Mouse (Mus musculus) heart, embryonic 10.5 days (tissue): ENCODE measurements around the gene Icam1. TPM values are rescaled to one million over a fixed set of nuclear protein-coding genes. Genes with fewer than 3 reads are reported as not detected.
"Not testable (repeated sequence)": the region's sequence is repeated elsewhere in the genome, so short reads cannot be mapped to it uniquely, and the experiment has no call there.

Experiments
- DNase-seq: peaks from one replicate; pipeline ENCODE4 v3.0.0-alpha.2; 2017; ENCODE audit warnings: low spot score
- H3K27ac ChIP-seq: fragments of 300-500 bp; sonication (generic); 2 replicates; pipeline ENCODE4 v1.5.1; 2016; ENCODE audit warnings: mild to moderate bottlenecking
- H3K27me3 ChIP-seq: fragments of 300-500 bp; sonication (generic); 2 replicates; pipeline ENCODE4 v1.6.1; 2016; ENCODE audit warnings: mild to moderate bottlenecking; ENCODE audit not compliant: poor library complexity, insufficient read depth, severe bottlenecking
- H3K36me3 ChIP-seq: fragments of 300-500 bp; sonication (generic); 2 replicates; pipeline ENCODE4 v1.6.1; 2016; ENCODE audit warnings: mild to moderate bottlenecking, moderate library complexity
- H3K4me1 ChIP-seq: fragments of 300-500 bp; sonication (generic); 2 replicates; pipeline ENCODE4 v1.6.1; 2016; ENCODE audit warnings: mild to moderate bottlenecking
- H3K4me3 ChIP-seq: fragments of 300-500 bp; sonication (generic); 2 replicates; pipeline ENCODE4 v1.5.1; 2016; ENCODE audit warnings: mild to moderate bottlenecking, moderate library complexity
- H3K9me3 ChIP-seq: fragments of 300-500 bp; sonication (generic); 2 replicates; pipeline ENCODE4 v1.6.1; 2016; ENCODE audit warnings: mild to moderate bottlenecking, moderate library complexity
- WGBS: fragments of 180-500 bp; shearing (Covaris S2); methylation state at CpG from one replicate; pipeline ENCODE4 v1.1.7; 2016; 5-methylcytosine and 5-hydroxymethylcytosine counted together
- polyA plus RNA-seq: library from polyadenylated mRNA; unstranded; fragments of >200 nt; fragmentation: Nextera tagmentation; extraction: Ambion mirVana; gene quantifications from 2 replicates; pipeline ENCODE4 v1.2.1, GENCODE M21; 2016

The Icam1 gene
- polyA plus RNA-seq, 1 experiment from 2014 or later, result 9.7 TPM

DNA sequence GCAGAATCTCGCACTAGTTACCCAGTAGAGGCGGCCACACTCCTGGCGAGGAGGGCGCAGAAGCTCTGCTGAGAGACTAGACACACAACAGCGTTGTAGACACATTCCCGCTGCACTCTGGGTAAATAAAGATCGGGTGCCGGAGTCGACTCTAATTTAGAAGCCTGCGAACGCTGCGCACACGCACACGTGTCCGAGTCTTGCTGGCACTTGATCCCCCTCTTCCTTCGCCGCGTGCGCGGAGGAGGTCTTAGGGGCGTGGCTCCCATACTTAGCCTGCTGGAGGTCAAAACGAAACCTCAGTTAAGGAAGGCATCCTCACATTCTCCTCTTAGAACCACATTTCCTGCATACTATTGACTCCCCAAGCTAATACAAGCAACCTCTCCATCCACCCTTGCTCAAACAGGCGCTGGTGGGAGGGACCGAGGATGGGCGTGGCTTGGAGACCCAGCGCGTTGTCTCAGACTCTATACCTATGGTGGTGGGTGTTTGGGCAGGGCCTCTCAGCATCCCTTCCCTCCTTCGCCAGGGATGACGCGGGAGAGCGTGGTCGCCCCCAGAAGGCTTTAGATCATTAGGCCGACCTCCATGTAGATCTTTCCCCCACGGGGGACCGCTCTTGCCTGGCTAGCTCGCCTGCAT, 15.6 kb downstream of the Icam1 start:
- H3K4me3 ChIP-seq, result peak overlapping the region; percentile 66
- H3K36me3 ChIP-seq, result no peaks in the 10 kb centered on the region
- peaks cover 91% of the 10 kb centered on the region for H3K27me3 ChIP-seq
- under 1% methylated on average over 36 of the region's 36 CpGs for WGBS
- no peak for DNase-seq
- peaks cover 63% of the 10 kb centered on the region for H3K4me1 ChIP-seq
- H3K27ac ChIP-seq, result peak overlapping the region; percentile 30; the same call in 1 of the 2 replicates
- H3K9me3 ChIP-seq, result no peaks in the 10 kb centered on the region

DNA sequence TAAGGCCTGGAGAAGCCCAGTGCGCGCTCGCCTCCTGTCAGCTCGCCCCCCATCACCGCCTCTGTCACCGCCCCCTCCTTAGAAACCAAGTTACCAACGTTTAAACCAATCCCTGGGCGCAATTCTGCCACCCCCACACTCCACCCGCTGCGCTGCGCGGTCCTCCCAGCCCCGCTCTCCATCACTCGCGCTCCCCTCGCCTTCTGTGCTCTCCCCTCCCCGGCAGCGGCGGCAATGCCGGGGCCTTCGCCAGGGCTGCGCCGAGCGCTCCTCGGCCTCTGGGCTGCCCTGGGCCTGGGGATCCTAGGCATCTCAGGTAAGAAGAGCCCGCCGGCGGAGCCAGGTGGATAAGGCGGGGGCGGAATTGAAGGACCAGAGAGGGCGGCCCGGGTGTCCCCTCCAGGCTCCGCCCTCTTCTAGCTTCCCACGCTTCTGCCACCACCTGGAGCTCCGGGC, 16.1 kb downstream of the Icam1 start, which contains the start of gene Icam5:
TSS of gene Icam5 (plus strand) at position 178 of the 456 bp plus-strand sequence.
- DNase-seq, result no peak
- peak within 1 kb of the TSS; percentile 30; the same call in 1 of the 2 replicates for H3K27ac ChIP-seq
- peaks cover 68% of the 10 kb centered on the region for H3K4me1 ChIP-seq

DNA sequence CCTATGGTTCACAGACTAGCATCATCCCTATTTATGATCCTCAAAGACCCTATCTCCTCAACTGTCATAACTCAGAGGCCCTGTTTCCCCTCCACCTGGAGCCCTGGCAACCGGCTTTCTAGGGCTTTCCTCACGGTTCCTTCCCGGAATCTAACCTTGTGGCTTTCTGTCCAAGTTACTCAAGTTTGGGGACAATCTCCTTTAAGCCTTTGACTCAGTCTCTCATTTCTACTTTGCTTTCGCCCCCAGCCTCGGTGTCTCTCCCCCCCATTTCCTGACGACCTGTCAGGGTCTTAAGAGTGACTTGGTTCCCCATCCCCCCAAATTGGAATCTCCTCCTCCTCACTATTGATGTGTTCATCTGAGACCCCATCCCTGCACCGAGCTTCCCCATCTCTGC, 16.7 kb downstream of the Icam1 start:
- Histone ChIP-seq H3K27me3 (peaks cover 91% of the 10 kb centered on the region), H3K4me3 (peak overlapping the region; percentile 66), H3K27ac (peak overlapping the region; percentile 5; the same call in 1 of the 2 replicates), H3K9me3 (no peaks in the 10 kb centered on the region), H3K4me1 (peaks cover 74% of the 10 kb centered on the region), H3K36me3 (no peaks in the 10 kb centered on the region)
- WGBS, result 3% methylated on average over 7 of the region's 7 CpGs
- DNase-seq, result no peak

More for the DNA sequence above, 16.1 kb downstream of the Icam1 start, which contains the start of gene Icam5:
- no peaks in the 10 kb centered on the region for H3K36me3 ChIP-seq
- under 1% methylated on average over 35 of the region's 35 CpGs for WGBS
- H3K27me3 ChIP-seq, result peaks cover 91% of the 10 kb centered on the region
- H3K4me3 ChIP-seq, result peak within 1 kb of the TSS; percentile 66
- H3K9me3 ChIP-seq, result no peaks in the 10 kb centered on the region

DNA sequence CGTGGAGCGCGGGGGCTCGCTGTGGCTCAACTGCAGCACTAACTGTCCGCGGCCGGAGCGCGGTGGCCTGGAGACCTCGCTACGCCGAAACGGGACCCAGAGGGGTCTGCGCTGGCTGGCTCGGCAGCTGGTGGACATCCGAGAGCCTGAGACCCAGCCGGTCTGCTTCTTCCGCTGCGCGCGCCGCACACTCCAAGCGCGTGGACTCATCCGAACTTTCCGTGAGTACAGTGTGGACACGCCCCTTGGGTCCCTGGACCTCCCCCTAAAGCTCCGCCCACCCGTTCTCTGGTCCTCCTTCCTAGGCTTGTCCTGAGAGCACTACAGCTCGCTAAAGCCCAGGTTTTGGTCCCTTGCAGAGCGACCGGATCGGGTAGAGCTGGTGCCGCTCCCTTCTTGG, 17.4 kb downstream of the Icam1 start:
- peak overlapping the region; percentile 66 for H3K4me3 ChIP-seq
- H3K27me3 ChIP-seq, result peaks cover 91% of the 10 kb centered on the region
- 0% methylated on average over 34 of the region's 34 CpGs for WGBS
- H3K36me3 ChIP-seq, result no peaks in the 10 kb centered on the region
- H3K4me1 ChIP-seq, result peaks cover 77% of the 10 kb centered on the region
- peak; percentile 93 for DNase-seq
- H3K27ac ChIP-seq, result peak overlapping the region; percentile 5; the same call in 1 of the 2 replicates
- H3K9me3 ChIP-seq, result no peaks in the 10 kb centered on the region

DNA sequence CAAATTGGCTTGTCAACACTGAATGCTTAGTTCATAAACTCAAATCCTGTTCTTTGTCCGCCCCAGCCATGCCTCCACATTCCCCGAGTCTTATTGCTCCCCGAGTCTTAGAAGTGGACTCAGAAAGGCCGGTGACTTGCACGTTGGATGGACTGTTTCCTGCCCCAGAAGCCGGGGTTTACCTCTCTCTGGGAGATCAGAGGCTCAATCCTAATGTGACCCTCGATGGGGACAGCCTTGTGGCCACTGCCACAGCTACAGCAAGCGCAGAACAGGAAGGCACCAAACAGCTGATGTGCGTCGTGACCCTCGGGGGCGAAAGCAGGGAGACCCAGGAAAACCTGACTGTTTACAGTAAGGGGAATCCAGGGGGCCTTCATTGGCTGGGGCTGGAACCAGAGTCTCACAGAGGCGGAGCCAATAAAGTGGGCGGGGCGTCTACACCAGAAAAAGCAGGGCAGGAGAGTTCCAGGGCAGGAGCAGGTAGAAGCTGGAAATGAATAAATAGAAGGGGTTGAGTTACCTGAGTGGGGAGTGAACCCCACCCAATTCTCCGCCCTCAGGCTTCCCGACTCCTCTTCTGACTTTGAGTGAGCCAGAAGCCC, 18.8 kb downstream of the Icam1 start:
- H3K4me3 ChIP-seq, result no peak overlapping the region
- DNase-seq, result no peak
- H3K4me1 ChIP-seq, result peaks cover 76% of the 10 kb centered on the region
- 4% methylated on average over 17 of the region's 17 CpGs for WGBS
- H3K36me3 ChIP-seq, result no peaks in the 10 kb centered on the region
- no peak overlapping the region for H3K27ac ChIP-seq
- no peaks in the 10 kb centered on the region for H3K9me3 ChIP-seq
- H3K27me3 ChIP-seq, result peaks cover 92% of the 10 kb centered on the region

DNA sequence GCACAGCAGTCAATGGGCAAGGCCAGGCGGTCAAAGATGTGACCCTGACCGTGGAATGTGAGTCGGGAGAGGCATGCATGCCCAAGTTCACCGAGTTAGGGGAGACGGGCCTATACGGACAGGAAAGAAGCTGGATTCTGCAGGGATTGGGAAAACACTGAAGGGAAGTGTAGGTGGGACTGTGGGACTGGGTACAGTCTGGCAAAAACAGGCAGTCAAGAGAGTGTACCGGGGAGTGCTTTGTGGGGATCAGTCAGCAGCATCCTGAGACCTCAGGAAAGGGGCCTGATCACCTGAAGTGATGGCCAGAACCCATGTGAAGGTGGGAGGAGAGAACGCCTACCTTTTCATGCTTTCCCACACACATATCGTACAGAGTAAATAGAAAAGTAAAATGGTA, 19.8 kb downstream of the Icam1 start:
- 24% methylated on average over 9 of the region's 9 CpGs for WGBS
- no peaks in the 10 kb centered on the region for H3K36me3 ChIP-seq
- peaks cover 66% of the 10 kb centered on the region for H3K4me1 ChIP-seq
- peaks cover 93% of the 10 kb centered on the region for H3K27me3 ChIP-seq
- no peaks in the 10 kb centered on the region for H3K9me3 ChIP-seq
- H3K4me3 ChIP-seq, result no peak overlapping the region
- no peak overlapping the region for H3K27ac ChIP-seq
- DNase-seq, result no peak

DNA sequence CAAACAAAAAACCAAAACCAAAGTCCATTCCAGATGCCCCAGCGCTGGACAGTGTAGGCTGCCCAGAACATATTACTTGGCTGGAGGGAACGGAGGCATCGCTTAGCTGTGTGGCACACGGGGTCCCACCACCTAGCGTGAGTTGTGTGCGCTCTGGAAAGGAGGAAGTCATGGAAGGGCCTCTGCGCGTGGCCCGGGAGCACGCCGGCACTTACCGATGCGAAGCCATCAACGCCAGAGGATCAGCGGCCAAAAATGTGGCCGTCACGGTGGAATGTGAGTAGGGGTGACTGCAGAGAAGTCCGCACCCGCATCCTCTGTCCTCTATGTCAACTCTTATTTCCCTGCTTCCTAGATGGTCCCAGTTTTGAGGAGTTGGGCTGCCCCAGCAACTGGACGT, 20.4 kb downstream of the Icam1 start:
- Histone ChIP-seq H3K4me3 (0 out of 2 replicates have a peak overlapping the region, but pooled peaks have one; percentile 7), H3K27me3 (peaks cover 98% of the 10 kb centered on the region), H3K9me3 (no peaks in the 10 kb centered on the region), H3K27ac (no peak overlapping the region), H3K36me3 (no peaks in the 10 kb centered on the region), H3K4me1 (peaks cover 64% of the 10 kb centered on the region)
- DNase-seq, result no peak
- WGBS, result 8% methylated on average over 20 of the region's 20 CpGs

DNA sequence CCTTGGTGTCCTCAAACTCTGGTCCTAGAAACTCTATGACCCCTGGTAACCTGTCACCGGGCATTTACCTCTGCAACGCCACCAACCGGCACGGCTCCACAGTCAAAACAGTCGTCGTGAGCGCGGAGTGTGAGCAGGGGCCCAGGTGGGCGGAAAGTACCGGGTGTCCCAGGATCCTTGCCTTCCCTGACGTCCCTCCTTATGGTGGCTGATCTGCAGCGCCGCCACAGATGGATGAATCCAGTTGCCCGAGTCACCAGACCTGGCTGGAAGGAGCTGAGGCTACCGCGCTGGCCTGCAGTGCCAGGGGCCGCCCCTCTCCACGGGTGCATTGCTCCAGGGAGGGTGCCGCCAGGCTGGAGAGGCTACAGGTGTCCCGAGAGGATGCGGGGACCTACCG, 20.9 kb downstream of the Icam1 start:
- DNase-seq, result no peak
- Histone ChIP-seq H3K4me3 (peak overlapping the region; percentile 60), H3K27me3 (peaks cover 97% of the 10 kb centered on the region), H3K36me3 (no peaks in the 10 kb centered on the region), H3K4me1 (peaks cover 63% of the 10 kb centered on the region), H3K9me3 (no peaks in the 10 kb centered on the region), H3K27ac (no peak overlapping the region)
- 3% methylated on average over 22 of the region's 22 CpGs for WGBS

DNA sequence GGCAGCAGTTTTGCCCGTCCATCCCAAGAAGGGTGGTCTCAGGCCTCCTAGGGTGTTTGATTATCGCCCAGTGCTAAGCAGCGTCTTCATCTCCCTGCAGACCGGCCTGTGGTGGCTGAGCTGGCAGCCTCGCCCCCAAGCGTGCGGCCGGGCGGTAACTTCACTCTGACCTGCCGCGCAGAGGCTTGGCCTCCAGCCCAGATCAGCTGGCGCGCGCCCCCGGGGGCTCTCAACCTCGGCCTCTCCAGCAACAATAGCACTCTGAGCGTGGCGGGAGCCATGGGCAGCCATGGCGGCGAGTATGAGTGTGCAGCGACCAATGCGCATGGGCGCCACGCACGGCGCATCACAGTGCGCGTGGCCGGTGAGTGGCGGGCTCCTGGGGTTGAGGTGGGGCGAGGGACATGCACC, 21.7 kb downstream of the Icam1 start:
- no peak for DNase-seq
- peak overlapping the region; percentile 65 for H3K27ac ChIP-seq

DNA sequence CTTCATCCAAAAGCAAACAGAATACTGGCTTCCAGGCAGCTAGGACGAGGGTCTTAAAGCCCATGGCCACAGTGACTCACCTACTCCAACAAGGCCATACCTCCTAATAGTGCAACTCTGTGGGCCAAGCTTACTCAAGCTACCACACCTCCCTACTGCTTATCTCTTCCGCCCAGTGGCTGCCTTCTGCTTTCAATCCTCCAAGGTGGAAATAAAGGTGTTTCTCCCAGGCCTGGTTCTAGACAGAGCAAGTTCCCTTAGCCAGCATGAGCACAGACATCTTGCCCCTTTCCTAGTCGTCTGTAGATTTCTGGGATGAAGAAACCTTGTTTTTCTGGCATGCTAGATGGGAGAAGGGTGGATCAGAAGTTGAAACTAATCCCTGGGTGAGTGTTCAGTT, 24.0 kb downstream of the Icam1 start:
- Histone ChIP-seq H3K4me1 (peaks cover 39% of the 10 kb centered on the region), H3K9me3 (no peaks in the 10 kb centered on the region), H3K27me3 (peaks cover 69% of the 10 kb centered on the region), H3K4me3 (no peak overlapping the region), H3K36me3 (no peaks in the 10 kb centered on the region), H3K27ac (no peak overlapping the region)
- 78% methylated on average over 3 of the region's 3 CpGs for WGBS
- DNase-seq, result no peak

More for the DNA sequence above, 21.7 kb downstream of the Icam1 start:
- Histone ChIP-seq H3K4me3 (peak overlapping the region; percentile 60), H3K4me1 (peaks cover 55% of the 10 kb centered on the region), H3K36me3 (no peaks in the 10 kb centered on the region), H3K9me3 (no peaks in the 10 kb centered on the region), H3K27me3 (peaks cover 91% of the 10 kb centered on the region)
- WGBS, result 3% methylated on average over 31 of the region's 31 CpGs

DNA sequence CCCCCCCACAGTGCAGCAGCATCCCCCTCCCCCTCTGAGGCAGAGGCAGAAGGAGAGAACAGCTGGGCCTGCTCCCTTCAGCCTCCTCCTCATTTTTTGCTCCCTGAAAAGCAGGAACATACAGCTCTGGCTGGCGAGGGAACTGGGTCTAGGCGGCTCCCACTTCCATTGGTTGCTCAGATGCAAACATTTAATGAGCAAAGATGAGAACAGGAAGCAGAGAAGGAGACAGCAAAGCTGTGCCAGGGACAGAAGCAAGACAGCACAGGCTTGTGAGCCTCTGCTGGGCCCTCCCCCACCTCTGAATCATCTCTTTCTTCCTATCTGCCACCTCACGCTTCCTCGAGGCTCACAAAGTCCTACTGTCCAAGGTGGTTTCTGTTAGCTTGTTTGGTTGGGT, 25.5 kb downstream of the Icam1 start:
- H3K27ac ChIP-seq, result no peak overlapping the region
- 43% methylated on average over 4 of the region's 4 CpGs for WGBS
- no peaks in the 10 kb centered on the region for H3K9me3 ChIP-seq
- H3K4me1 ChIP-seq, result peaks cover 27% of the 10 kb centered on the region
- H3K4me3 ChIP-seq, result no peak overlapping the region
- H3K27me3 ChIP-seq, result peaks cover 54% of the 10 kb centered on the region
- no peak for DNase-seq
- no peaks in the 10 kb centered on the region for H3K36me3 ChIP-seq

DNA sequence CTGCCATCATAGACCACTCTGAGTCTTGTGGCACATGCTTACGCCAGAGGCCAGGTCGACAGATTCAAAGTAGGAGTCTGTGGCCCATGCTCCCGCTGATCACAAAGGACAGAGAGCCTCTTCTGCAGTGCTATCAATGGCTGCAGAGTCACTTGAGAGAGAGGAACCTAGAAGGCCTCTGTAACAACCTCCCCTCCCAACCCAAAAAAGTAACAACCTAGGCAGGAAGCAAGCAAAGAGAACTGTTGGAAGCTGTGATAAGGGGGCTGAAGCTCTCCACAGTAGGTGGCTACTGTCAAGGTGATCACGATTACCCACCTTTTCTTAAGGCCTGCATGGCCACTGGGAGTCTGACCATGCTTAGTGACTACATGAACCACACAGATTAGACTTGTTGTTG, 27.8 kb downstream of the Icam1 start:
- no peaks in the 10 kb centered on the region for H3K36me3 ChIP-seq
- H3K9me3 ChIP-seq, result no peaks in the 10 kb centered on the region
- no peak overlapping the region for H3K4me3 ChIP-seq
- no peak for DNase-seq
- 72% methylated on average over 4 of the region's 4 CpGs for WGBS
- peaks cover 31% of the 10 kb centered on the region for H3K27me3 ChIP-seq
- peaks cover 9% of the 10 kb centered on the region for H3K4me1 ChIP-seq
- H3K27ac ChIP-seq, result no peak overlapping the region

DNA sequence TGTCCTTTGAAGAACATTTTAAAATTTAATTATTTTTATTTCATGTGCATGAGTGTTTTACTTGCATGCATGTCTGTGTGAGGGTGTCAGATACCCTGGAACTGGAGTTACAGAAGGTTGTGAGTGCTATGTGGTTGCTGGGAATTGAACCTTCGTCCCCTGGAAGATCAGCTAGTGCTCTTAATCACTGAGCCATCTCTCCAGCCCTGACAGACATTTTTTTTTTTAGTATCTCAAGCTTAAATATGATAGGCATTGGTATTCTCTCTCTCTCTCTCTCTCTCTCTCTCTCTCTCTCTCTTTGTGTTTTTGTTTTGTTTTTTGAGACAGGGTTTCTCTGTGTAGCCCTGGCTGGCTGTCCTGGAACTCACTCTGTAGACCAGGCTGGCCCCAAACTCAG, 29.0 kb downstream of the Icam1 start:
- H3K4me1 ChIP-seq, H3K9me3 ChIP-seq, H3K36me3 ChIP-seq, H3K27ac ChIP-seq, H3K4me3 ChIP-seq, DNase-seq: not testable (repeated sequence)
- H3K27me3 ChIP-seq, result peaks cover 19% of the 10 kb centered on the region
- 56% methylated on average over 1 of the region's 1 CpGs for WGBS
